12 mouse cellular contexts compared by ENCODE assay signal in genomic region chr4:121051863-121052262, GRCm38 (mm10). TPM values are rescaled to one million over a fixed set of nuclear protein-coding genes. Genes with fewer than 3 reads are reported as not detected.
A peak's percentile ranks its signal among the peaks of the same experiment; 100 is the strongest.
DNase-seq lines count a peak whose midpoint lies in the region; ATAC-seq and TF ChIP-seq lines count a peak whose summit lies in the region.
"Had no signal": no experiment of that assay in that cellular context is flagged by ENCODE, and none has a peak within 500 bp of the region (broad histone marks: within the 10 kb centered on the region; RNA-seq: fewer than 3 reads in every experiment).

No protein-coding gene starts in this region.

- no peak for ATAC-seq in hindbrain, embryonic 16.5 days
- ATAC-seq in neural tube, embryonic 11.5 days (ENCODE audit: insufficient read depth, low FRiP score, low TSS enrichment): 0 out of 2 replicates have a peak, but pooled peaks have one; percentile 11
- 0 out of 2 replicates have a peak, but pooled peaks have one; percentile 13 for ATAC-seq in hindbrain, postnatal 0 days

- no peak overlapping the region for H3K4me2 ChIP-seq in hindbrain, embryonic 16.5 days (ENCODE audit: low read length)
- no peak overlapping the region for H3K4me2 ChIP-seq in neural tube, embryonic 11.5 days (ENCODE audit: low read depth)
- H3K4me2 ChIP-seq in hindbrain, postnatal 0 days (ENCODE audit: low read depth, low read length): peak overlapping the region; percentile 49

- no peak overlapping the region for H3K4me3 ChIP-seq in hindbrain, embryonic 10.5 days
- H3K4me3 ChIP-seq in hindbrain, embryonic 16.5 days (ENCODE audit: low read length): no peak overlapping the region
- H3K4me3 ChIP-seq in neural tube, embryonic 11.5 days (ENCODE audit: low read depth, low read length): no peak overlapping the region
- no peak overlapping the region for H3K4me3 ChIP-seq in hindbrain, postnatal 0 days (ENCODE audit: low read length)

- peak; percentile 28; the same call in 1 of the 2 replicates for TF ChIP-seq CTCF in hindbrain, postnatal 0 days (IDR thresholded peaks at IDR 0.05; ENCODE audit: low read depth)

- no peaks in the 10 kb centered on the region; the same call in 1 of the 2 replicates for H3K36me3 ChIP-seq in hindbrain, embryonic 10.5 days
- no peaks in the 10 kb centered on the region; the same call in 1 of the 2 replicates for H3K36me3 ChIP-seq in hindbrain, embryonic 16.5 days (ENCODE audit: control insufficient read depth, insufficient read depth, low read length)
- H3K36me3 ChIP-seq in neural tube, embryonic 11.5 days (ENCODE audit: control insufficient read depth, insufficient read depth, low read length): no peaks in the 10 kb centered on the region; the same call in 1 of the 2 replicates
- H3K36me3 ChIP-seq in hindbrain, postnatal 0 days (ENCODE audit: insufficient read depth, low read length): no peaks in the 10 kb centered on the region

- 22% methylated on average over 4 of the region's 4 CpGs for WGBS in hindbrain, embryonic 10.5 days
- 18% methylated on average over 4 of the region's 4 CpGs for WGBS in hindbrain, embryonic 16.5 days
- 23% methylated on average over 4 of the region's 4 CpGs for WGBS in neural tube, embryonic 11.5 days
- 28% methylated on average over 4 of the region's 4 CpGs for WGBS in hindbrain, postnatal 0 days

- H3K4me1 ChIP-seq in hindbrain, embryonic 10.5 days (replicated peaks): peaks cover 21% of the 10 kb centered on the region
- no peaks in the 10 kb centered on the region; the same call in 1 of the 2 replicates for H3K4me1 ChIP-seq in hindbrain, embryonic 16.5 days (ENCODE audit: control insufficient read depth, insufficient read depth, low read depth, low read length)
- H3K4me1 ChIP-seq in neural tube, embryonic 11.5 days (ENCODE audit: control insufficient read depth, insufficient read depth, low read length): no peaks in the 10 kb centered on the region
- H3K4me1 ChIP-seq in hindbrain, postnatal 0 days (ENCODE audit: insufficient read depth, low read length): no peaks in the 10 kb centered on the region

- DNase-seq in hindbrain, embryonic 10.5 days (ENCODE audit: low spot score): no peak
- peak; percentile 24 for DNase-seq in neural tube, embryonic 11.5 days (ENCODE audit: low spot score)
- no peak for DNase-seq in neural tube, embryonic 10.5 days (ENCODE audit: extremely low spot score, low spot score)
- no peak for DNase-seq in hindbrain, postnatal 0 days (ENCODE audit: low spot score)
- no peak for DNase-seq in c-Kit-positive CD71-positive TER-119-positive erythroid progenitor cells, embryonic 14.5 days (ENCODE audit: low spot score)
- no peak for DNase-seq in gastrocnemius, postnatal 4 days (ENCODE audit: low spot score in 2 of 2)
- DNase-seq: adrenal gland, adult 2 months; kidney, postnatal 36 days; left cerebral cortex, postnatal 4 days had no signal

- H3K27me3 ChIP-seq in hindbrain, embryonic 10.5 days (ENCODE audit: insufficient read depth, poor library complexity, severe bottlenecking): peaks cover 33% of the 10 kb centered on the region
- no peaks in the 10 kb centered on the region for H3K27me3 ChIP-seq in hindbrain, embryonic 16.5 days (replicated peaks; ENCODE audit: control insufficient read depth, insufficient read depth, low read length)
- peaks cover 6% of the 10 kb centered on the region for H3K27me3 ChIP-seq in neural tube, embryonic 11.5 days (ENCODE audit: control insufficient read depth, insufficient read depth, low read length)
- no peaks in the 10 kb centered on the region for H3K27me3 ChIP-seq in hindbrain, postnatal 0 days (ENCODE audit: insufficient read depth, low read length)

- H3K9ac ChIP-seq in hindbrain, embryonic 16.5 days (ENCODE audit: low read depth, low read length): no peak overlapping the region
- H3K9ac ChIP-seq in neural tube, embryonic 11.5 days (ENCODE audit: low read length): no peak overlapping the region
- 0 out of 2 replicates have a peak overlapping the region, but pooled peaks have one; percentile 21 for H3K9ac ChIP-seq in hindbrain, postnatal 0 days (replicated peaks; ENCODE audit: low read length)

- H3K27ac ChIP-seq in hindbrain, embryonic 10.5 days: 0 out of 2 replicates have a peak overlapping the region, but pooled peaks have one; percentile 50
- no peak overlapping the region for H3K27ac ChIP-seq in hindbrain, embryonic 16.5 days (ENCODE audit: low read depth, low read length)
- H3K27ac ChIP-seq in neural tube, embryonic 11.5 days (ENCODE audit: low read depth, low read length): no peak overlapping the region
- H3K27ac ChIP-seq in hindbrain, postnatal 0 days: no peak overlapping the region

- no peaks in the 10 kb centered on the region for H3K9me3 ChIP-seq in hindbrain, embryonic 10.5 days
- no peaks in the 10 kb centered on the region for H3K9me3 ChIP-seq in hindbrain, embryonic 16.5 days (ENCODE audit: control insufficient read depth, low read length)
- H3K9me3 ChIP-seq in neural tube, embryonic 11.5 days (ENCODE audit: control insufficient read depth, low read length): no peaks in the 10 kb centered on the region
- H3K9me3 ChIP-seq in hindbrain, postnatal 0 days (ENCODE audit: low read length): no peaks in the 10 kb centered on the region

RNA-seq across cellular contexts. Expression of gene Col9a2, which starts 12.7 kb away (rescaled TPM):
- polyA plus RNA-seq in hindbrain, embryonic 10.5 days (2016; fragmentation: Nextera tagmentation; extraction: Ambion mirVana): 6.4 and 6.5 TPM in 2 replicates
- polyA plus RNA-seq in hindbrain, embryonic 16.5 days (2015; fragmentation: Nextera tagmentation; extraction: Ambion mirVana): 15.4 and 19.3 TPM in 2 replicates
- 8.4 and 8.5 TPM in 2 replicates for polyA plus RNA-seq in neural tube, embryonic 11.5 days (2014; fragmentation: Nextera tagmentation; extraction: Ambion mirVana)
- 39.8 and 43.5 TPM in 2 replicates for total RNA-seq in hindbrain, postnatal 0 days (2014; rRNA removed)
- 22.8 and 23.8 TPM in 2 replicates for polyA plus RNA-seq in hindbrain, postnatal 0 days (2015; fragmentation: Nextera tagmentation; extraction: Ambion mirVana)
- 1 to 10 TPM; 2.2 to 3.8 TPM for total RNA-seq in gastrocnemius, postnatal 4 days (2021)
- total RNA-seq: hematopoietic stem cell, adult 5-6 weeks had no signal

RNA-seq across cellular contexts. Expression of gene Smap2, which starts 34.8 kb away (rescaled TPM):
- polyA plus RNA-seq in hindbrain, embryonic 10.5 days (2016; fragmentation: Nextera tagmentation; extraction: Ambion mirVana): 15.2 and 19.2 TPM in 2 replicates
- polyA plus RNA-seq in hindbrain, embryonic 16.5 days (2015; fragmentation: Nextera tagmentation; extraction: Ambion mirVana): 40.9 and 42.3 TPM in 2 replicates
- 22.5 and 24.7 TPM in 2 replicates for polyA plus RNA-seq in neural tube, embryonic 11.5 days (2014; fragmentation: Nextera tagmentation; extraction: Ambion mirVana)
- 78.4 and 79.8 TPM in 2 replicates for total RNA-seq in hindbrain, postnatal 0 days (2014; rRNA removed)
- polyA plus RNA-seq in hindbrain, postnatal 0 days (2015; fragmentation: Nextera tagmentation; extraction: Ambion mirVana): 37.4 and 42.0 TPM in 2 replicates
- total RNA-seq in gastrocnemius, postnatal 4 days (2021): 10 to 100 TPM; 22.1 to 25.7 TPM

RNA-seq across cellular contexts. Expression of gene Zmpste24, which starts 46.2 kb away (rescaled TPM):
- 27.9 and 29.6 TPM in 2 replicates for polyA plus RNA-seq in hindbrain, embryonic 10.5 days (2016; fragmentation: Nextera tagmentation; extraction: Ambion mirVana)
- polyA plus RNA-seq in hindbrain, embryonic 16.5 days (2015; fragmentation: Nextera tagmentation; extraction: Ambion mirVana): 26.6 and 28.3 TPM in 2 replicates
- polyA plus RNA-seq in neural tube, embryonic 11.5 days (2014; fragmentation: Nextera tagmentation; extraction: Ambion mirVana): 25.8 and 29.3 TPM in 2 replicates
- 20.5 and 21.7 TPM in 2 replicates for total RNA-seq in hindbrain, postnatal 0 days (2014; rRNA removed)
- 21.3 and 23.0 TPM in 2 replicates for polyA plus RNA-seq in hindbrain, postnatal 0 days (2015; fragmentation: Nextera tagmentation; extraction: Ambion mirVana)
- 10 to 100 TPM; 23.0 to 24.0 TPM for total RNA-seq in gastrocnemius, postnatal 4 days (2021)

RNA-seq across cellular contexts. Expression of gene Tmco2, which starts 57.2 kb away (rescaled TPM):
- polyA plus RNA-seq in hindbrain, embryonic 10.5 days (2016; fragmentation: Nextera tagmentation; extraction: Ambion mirVana): not detected in 2 replicates
- not detected in 2 replicates for polyA plus RNA-seq in hindbrain, embryonic 16.5 days (2015; fragmentation: Nextera tagmentation; extraction: Ambion mirVana)
- 0.47 TPM in 1 of 2 replicates, not detected in the other for polyA plus RNA-seq in neural tube, embryonic 11.5 days (2014; fragmentation: Nextera tagmentation; extraction: Ambion mirVana)
- not detected in 2 replicates for total RNA-seq in hindbrain, postnatal 0 days (2014; rRNA removed)
- polyA plus RNA-seq in hindbrain, postnatal 0 days (2015; fragmentation: Nextera tagmentation; extraction: Ambion mirVana): 0.21 TPM in 1 of 2 replicates, not detected in the other
- total RNA-seq in gastrocnemius, postnatal 4 days (2021): not detected
- total RNA-seq: adrenal gland, adult 2 months; hematopoietic stem cell, adult 5-6 weeks; left cerebral cortex, postnatal 4 days; MEL had no signal
- polyA plus RNA-seq: adrenal gland, adult 2 months had no signal
